Mouse (Mus musculus) forebrain, embryonic 11.5 days (tissue): ENCODE measurements at regions not wholly inside any gene's neighbourhood (a gene's known extent, or its start where the extent isn't known, plus 50 kb on each side); places are given as distances from the start of the nearest gene placed in this dataset.
A peak's percentile ranks its signal among the peaks of the same experiment; 100 is the strongest.

Source experiments
- ATAC-seq: fragments of 200-750 bp; cut with Nextera tagmentation; replicated peaks from 2 replicates; pipeline ENCODE4 v1.8.0; 2017; ENCODE audit warnings: moderate TSS enrichment; ENCODE audit not compliant: low FRiP score
- DNase-seq: peaks from one replicate; pipeline ENCODE4 v3.0.0-alpha.2; 2017; ENCODE audit warnings: low spot score
- H3K27ac ChIP-seq: fragments of 300-500 bp; sonication (generic); 2 replicates; pipeline ENCODE4 v1.5.1; 2014; ENCODE audit warnings: low read depth, low read length
- H3K27me3 ChIP-seq: fragments of 300-500 bp; sonication (generic); 2 replicates; pipeline ENCODE4 v1.6.1; 2014; ENCODE audit warnings: mild to moderate bottlenecking, low read length, mixed read lengths; ENCODE audit not compliant: control insufficient read depth, insufficient read depth
- H3K36me3 ChIP-seq: fragments of 300-500 bp; sonication (generic); 2 replicates; pipeline ENCODE4 v1.6.1; 2014; ENCODE audit warnings: mild to moderate bottlenecking, low read length, moderate library complexity, mixed read lengths; ENCODE audit not compliant: control insufficient read depth, insufficient read depth
- H3K4me1 ChIP-seq: fragments of 300-500 bp; sonication (generic); replicated peaks from 2 replicates; pipeline ENCODE4 v1.6.1; 2014; ENCODE audit warnings: low read length, mixed read lengths; ENCODE audit not compliant: control insufficient read depth, insufficient read depth
- H3K4me2 ChIP-seq: fragments of 300-500 bp; sonication (generic); 2 replicates; pipeline ENCODE4 v1.6.1; 2014; ENCODE audit warnings: low read depth, mild to moderate bottlenecking, low read length, moderate library complexity, mixed read lengths; ENCODE audit not compliant: severe bottlenecking
- H3K4me3 ChIP-seq: fragments of 300-500 bp; sonication (generic); 2 replicates; pipeline ENCODE4 v1.5.1; 2014; ENCODE audit warnings: low read depth, low read length
- H3K9ac ChIP-seq: fragments of 300-500 bp; sonication (generic); 2 replicates; pipeline ENCODE4 v1.6.1; 2014; ENCODE audit warnings: low read length
- H3K9me3 ChIP-seq: fragments of 300-500 bp; sonication (generic); 2 replicates; pipeline ENCODE4 v1.6.1; 2016; ENCODE audit warnings: low read length, mixed read lengths; ENCODE audit not compliant: control insufficient read depth
- WGBS: fragments of 180-500 bp; shearing (Covaris S2); extraction: QIAGEN DNeasy Blood & Tissue Kit; methylation state at CpG from one replicate; pipeline ENCODE4 v1.1.7; 2014; 5-methylcytosine and 5-hydroxymethylcytosine counted together

- no peak for DNase-seq
- Histone ChIP-seq H3K4me3 (no peak overlapping the region), H3K27ac (no peak overlapping the region), H3K9ac (no peak overlapping the region), H3K36me3 (no peaks in the 10 kb centered on the region), H3K9me3 (no peaks in the 10 kb centered on the region), H3K4me1 (no peaks in the 10 kb centered on the region), H3K27me3 (no peaks in the 10 kb centered on the region), H3K4me2 (no peak overlapping the region)
- 83% methylated on average over 2 of the region's 2 CpGs for WGBS
- no peak for ATAC-seq
These were observed 229.4 kb upstream of the Cd180 start for GRCm38 (mm10) chr13:102463993-102464392.

GRCm38 (mm10) chr13:102481906-102482305, 211.5 kb upstream of the Cd180 start:
- Histone ChIP-seq H3K9me3 (no peaks in the 10 kb centered on the region), H3K27ac (no peak overlapping the region), H3K4me1 (no peaks in the 10 kb centered on the region), H3K9ac (no peak overlapping the region), H3K4me2 (no peak overlapping the region), H3K36me3 (no peaks in the 10 kb centered on the region), H3K4me3 (no peak overlapping the region), H3K27me3 (no peaks in the 10 kb centered on the region)
- no peak for DNase-seq
- ATAC-seq: no peak
- WGBS: 91% methylated on average over 3 of the region's 3 CpGs

- no peaks in the 10 kb centered on the region for H3K36me3 ChIP-seq
- 83% methylated on average over 3 of the region's 3 CpGs for WGBS
These were observed 210.9 kb upstream of the Cd180 start for GRCm38 (mm10) chr13:102482451-102482850.

DNA sequence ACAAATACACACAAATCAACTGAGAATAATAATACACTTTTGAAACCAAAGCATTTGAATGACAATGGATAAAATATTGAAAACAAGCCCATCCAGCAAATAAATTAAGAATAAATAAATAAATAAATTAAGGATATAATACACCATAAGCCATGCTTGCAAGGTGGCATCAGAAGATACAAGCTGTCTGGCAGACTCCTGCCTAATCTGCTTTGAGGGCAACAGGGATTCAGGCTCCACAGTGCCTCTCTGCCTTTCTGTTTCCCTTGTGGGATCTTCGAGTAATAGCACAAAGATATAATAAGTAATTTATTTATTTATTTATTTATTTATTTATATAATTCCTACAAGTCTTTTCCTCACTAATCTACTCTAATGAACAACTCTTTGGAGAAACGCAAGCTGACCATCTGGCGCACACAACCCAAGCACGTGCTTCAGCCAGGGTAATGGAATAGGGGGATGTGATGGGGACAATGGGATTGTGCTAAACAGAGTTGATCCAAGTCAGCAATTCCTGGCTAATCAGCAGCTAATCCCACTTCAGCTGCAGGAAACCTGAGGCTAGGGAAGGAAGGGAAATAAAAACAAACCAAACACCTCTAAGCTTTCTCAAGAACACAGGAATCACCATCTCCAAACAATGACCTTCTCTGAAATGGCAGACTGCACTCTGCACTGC, 205.8 kb upstream of the Cd180 start:
- 41% methylated on average over 4 of the region's 4 CpGs for WGBS
- ATAC-seq (peak; percentile 67; the same call in 1 of the 2 replicates), DNase-seq (no peak)
- H3K9me3 ChIP-seq: no peaks in the 10 kb centered on the region
- no peak overlapping the region for H3K4me2 ChIP-seq
- H3K9ac ChIP-seq: no peak overlapping the region
- H3K4me1 ChIP-seq: no peaks in the 10 kb centered on the region
- H3K27ac ChIP-seq: no peak overlapping the region
- H3K36me3 ChIP-seq: no peaks in the 10 kb centered on the region
- H3K27me3 ChIP-seq: no peaks in the 10 kb centered on the region
- H3K4me3 ChIP-seq: no peak overlapping the region

More at GRCm38 (mm10) chr13:102482451-102482850, 210.9 kb upstream of the Cd180 start:
- no peak overlapping the region for H3K27ac ChIP-seq
- H3K27me3 ChIP-seq: no peaks in the 10 kb centered on the region
- DNase-seq (no peak), ATAC-seq (no peak)
- no peak overlapping the region for H3K9ac ChIP-seq
- H3K4me3 ChIP-seq: no peak overlapping the region
- H3K9me3 ChIP-seq: no peaks in the 10 kb centered on the region
- no peaks in the 10 kb centered on the region for H3K4me1 ChIP-seq
- H3K4me2 ChIP-seq: no peak overlapping the region

GRCm38 (mm10) chr13:102491370-102491769, 202.0 kb upstream of the Cd180 start:
- Histone ChIP-seq H3K36me3 (no peaks in the 10 kb centered on the region), H3K4me3 (no peak overlapping the region), H3K4me1 (no peaks in the 10 kb centered on the region), H3K27ac (no peak overlapping the region), H3K4me2 (no peak overlapping the region), H3K9me3 (no peaks in the 10 kb centered on the region), H3K27me3 (no peaks in the 10 kb centered on the region), H3K9ac (no peak overlapping the region)
- ATAC-seq (no peak), DNase-seq (no peak)
- WGBS: 84% methylated on average over 4 of the region's 4 CpGs

DNA sequence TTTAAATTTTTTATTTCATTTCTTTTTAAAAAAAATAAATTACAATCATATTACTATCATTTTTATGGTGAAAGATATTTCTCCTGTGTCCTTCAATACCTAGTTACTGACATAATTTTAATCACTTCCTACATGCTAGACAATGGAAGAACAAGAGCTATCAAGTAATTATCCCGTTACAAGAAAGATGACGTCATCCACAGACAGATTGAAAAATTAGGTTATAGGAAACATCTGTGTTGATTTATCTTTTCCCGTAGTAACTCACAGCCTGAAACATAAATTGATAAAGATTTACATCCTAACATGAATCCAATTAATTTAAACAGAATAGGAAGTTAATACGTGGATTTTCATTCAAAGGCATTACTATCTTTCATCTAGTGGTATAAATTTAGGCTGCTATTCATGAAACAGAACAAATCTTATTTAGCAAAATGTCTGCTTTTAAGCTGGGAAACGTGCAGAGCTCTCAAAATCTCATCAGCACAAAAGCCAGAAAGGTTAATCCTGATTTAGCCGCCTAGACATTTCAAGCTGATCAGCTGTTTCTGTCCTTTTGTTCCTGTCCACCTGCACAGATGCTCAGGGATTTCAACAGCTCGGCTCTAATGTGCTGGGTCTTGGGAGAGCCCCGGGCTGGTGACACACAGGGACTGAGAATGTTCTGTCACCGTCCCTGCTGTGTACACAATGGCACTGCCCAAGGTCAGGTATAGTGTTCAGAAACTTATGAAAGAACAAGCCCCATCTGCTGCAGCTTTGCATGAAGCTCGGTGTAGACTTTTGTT, 189.0 kb upstream of the Cd180 start:
- Histone ChIP-seq H3K4me3 (no peak overlapping the region), H3K4me1 (no peaks in the 10 kb centered on the region), H3K27me3 (no peaks in the 10 kb centered on the region), H3K4me2 (no peak overlapping the region), H3K27ac (no peak overlapping the region), H3K9me3 (no peaks in the 10 kb centered on the region), H3K36me3 (no peaks in the 10 kb centered on the region), H3K9ac (no peak overlapping the region)
- peak; percentile 88 for ATAC-seq
- 24% methylated on average over 10 of the region's 10 CpGs for WGBS
- peak; percentile 56 for DNase-seq

- Histone ChIP-seq H3K36me3 (no peaks in the 10 kb centered on the region), H3K4me3 (no peak overlapping the region), H3K9me3 (no peaks in the 10 kb centered on the region), H3K4me2 (no peak overlapping the region), H3K9ac (no peak overlapping the region), H3K27ac (no peak overlapping the region), H3K4me1 (no peaks in the 10 kb centered on the region), H3K27me3 (no peaks in the 10 kb centered on the region)
- 72% methylated on average over 1 of the region's 1 CpGs for WGBS
- ATAC-seq: no peak
- no peak for DNase-seq
These were observed 186.1 kb upstream of the Cd180 start for GRCm38 (mm10) chr13:102507226-102507625.

DNA sequence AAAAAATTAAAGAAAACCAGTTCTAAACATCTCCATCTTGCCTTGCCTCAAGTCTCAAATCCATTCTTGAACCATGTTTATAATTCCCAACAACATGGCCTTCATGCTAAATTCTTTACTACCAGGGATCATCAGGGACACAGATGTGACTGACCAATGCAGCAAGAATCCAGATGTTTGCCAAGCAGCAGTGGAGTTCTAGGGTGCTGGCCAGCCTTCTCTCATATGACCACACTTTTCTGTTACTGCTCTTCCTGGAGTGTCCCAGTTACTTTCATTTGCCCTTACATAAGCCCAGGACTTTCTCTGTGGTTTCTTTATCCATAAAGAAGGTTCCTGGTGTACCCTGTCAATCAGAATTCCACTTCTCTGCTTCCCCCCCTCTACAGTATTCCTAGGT, 185.4 kb upstream of the Cd180 start:
- Histone ChIP-seq H3K4me1 (no peaks in the 10 kb centered on the region), H3K9me3 (no peaks in the 10 kb centered on the region), H3K27ac (no peak overlapping the region), H3K36me3 (no peaks in the 10 kb centered on the region), H3K4me3 (no peak overlapping the region), H3K27me3 (no peaks in the 10 kb centered on the region), H3K4me2 (no peak overlapping the region), H3K9ac (no peak overlapping the region)
- DNase-seq (no peak), ATAC-seq (no peak)
